Mouse (Mus musculus) midbrain, embryonic 16.5 days (tissue): Measurements from ENCODE around the gene Cct7. TPM values are rescaled to one million over a fixed set of nuclear protein-coding genes. Genes with fewer than 3 reads are reported as not detected.
A peak's percentile ranks its signal among the peaks of the same experiment; 100 is the strongest.

Experiments used
- ATAC-seq: fragments of 200-750 bp; cut with Nextera tagmentation; 2 replicates; pipeline ENCODE4 v1.8.0; 2017; ENCODE audit warnings: moderate TSS enrichment
- H3K27ac ChIP-seq: fragments of 300-500 bp; sonication (generic); 2 replicates; pipeline ENCODE4 v1.5.1; 2014; ENCODE audit warnings: mild to moderate bottlenecking, low read length, mixed read lengths
- H3K27me3 ChIP-seq: fragments of 300-500 bp; sonication (generic); 2 replicates; pipeline ENCODE4 v1.6.1; 2014; ENCODE audit warnings: low read depth, low read length, mixed read lengths; ENCODE audit not compliant: control insufficient read depth, insufficient read depth
- H3K36me3 ChIP-seq: fragments of 300-500 bp; sonication (generic); 2 replicates; pipeline ENCODE4 v1.6.1; 2014; ENCODE audit warnings: mild to moderate bottlenecking, low read length, moderate library complexity, mixed read lengths; ENCODE audit not compliant: control insufficient read depth, insufficient read depth
- H3K4me1 ChIP-seq: fragments of 300-500 bp; sonication (generic); 2 replicates; pipeline ENCODE4 v1.6.1; 2014; ENCODE audit warnings: mild to moderate bottlenecking, low read length, mixed read lengths; ENCODE audit not compliant: control insufficient read depth, insufficient read depth
- H3K4me2 ChIP-seq: fragments of 300-500 bp; sonication (generic); 2 replicates; pipeline ENCODE4 v1.6.1; 2014; ENCODE audit warnings: mild to moderate bottlenecking, low read length, mixed read lengths
- H3K4me3 ChIP-seq: fragments of 300-500 bp; sonication (generic); 2 replicates; pipeline ENCODE4 v1.5.1; 2014; ENCODE audit warnings: low read depth, mild to moderate bottlenecking, low read length, moderate library complexity, mixed read lengths
- H3K9ac ChIP-seq: fragments of 300-500 bp; sonication (generic); 2 replicates; pipeline ENCODE4 v1.6.1; 2014; ENCODE audit warnings: low read depth, low read length, mixed read lengths
- H3K9me3 ChIP-seq: fragments of 300-500 bp; sonication (generic); replicated peaks from 2 replicates; pipeline ENCODE4 v1.6.1; 2014; ENCODE audit warnings: mild to moderate bottlenecking, low read length, mixed read lengths; ENCODE audit not compliant: control insufficient read depth, poor library complexity, severe bottlenecking
- WGBS: fragments of 180-500 bp; shearing (Covaris S2); extraction: QIAGEN DNeasy Blood & Tissue Kit; methylation state at CpG from one replicate; pipeline ENCODE4 v1.1.7; 2014; 5-methylcytosine and 5-hydroxymethylcytosine counted together
- polyA plus RNA-seq: library from polyadenylated mRNA; unstranded; fragments of >200 nt; fragmentation: Nextera tagmentation; extraction: Ambion mirVana; gene quantifications from 2 replicates; pipeline ENCODE4 v1.2.1, GENCODE M21; 2015

Gene Cct7
- polyA plus RNA-seq, 1 experiment from 2014 or later, result 573 TPM

DNA sequence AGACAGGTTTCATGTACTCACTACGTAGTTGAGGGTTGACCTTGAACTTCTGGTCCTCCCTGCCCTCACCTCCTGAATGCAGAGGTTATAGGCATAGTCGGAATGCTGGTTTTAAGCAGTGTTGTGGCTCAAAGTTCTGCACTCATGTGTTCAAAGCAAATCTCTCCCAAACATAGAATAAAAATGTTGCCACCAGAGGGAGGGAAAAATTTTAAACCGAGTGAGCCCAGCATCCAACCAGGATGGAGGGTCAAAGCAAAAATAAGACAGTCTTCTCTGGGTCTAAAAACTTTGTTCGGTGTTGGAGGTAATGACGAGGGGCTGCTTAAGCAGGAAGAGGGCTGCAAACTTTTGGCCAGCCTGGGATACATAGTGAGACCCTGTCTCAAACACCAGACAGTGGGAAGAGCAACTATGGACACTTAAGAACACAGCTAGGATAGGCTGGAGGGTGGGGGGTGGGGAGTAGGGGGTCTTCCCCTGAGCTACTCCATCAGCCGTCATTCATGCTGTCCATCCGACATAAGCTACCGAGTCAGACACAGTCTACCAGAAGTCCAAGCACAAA is 20.0 kb upstream of the Cct7 start:
- peak; percentile 75 for ATAC-seq
- no peaks in the 10 kb centered on the region for H3K9me3 ChIP-seq
- H3K9ac ChIP-seq, result peak overlapping the region; percentile 85
- peak overlapping the region; percentile 90 for H3K4me2 ChIP-seq
- no peaks in the 10 kb centered on the region for H3K36me3 ChIP-seq
- 50% methylated on average over 8 of the region's 8 CpGs for WGBS
- H3K4me1 ChIP-seq, result peaks cover 10% of the 10 kb centered on the region
- no peak overlapping the region for H3K27ac ChIP-seq
- peak overlapping the region; percentile 86 for H3K4me3 ChIP-seq
- H3K27me3 ChIP-seq, result no peaks in the 10 kb centered on the region

DNA sequence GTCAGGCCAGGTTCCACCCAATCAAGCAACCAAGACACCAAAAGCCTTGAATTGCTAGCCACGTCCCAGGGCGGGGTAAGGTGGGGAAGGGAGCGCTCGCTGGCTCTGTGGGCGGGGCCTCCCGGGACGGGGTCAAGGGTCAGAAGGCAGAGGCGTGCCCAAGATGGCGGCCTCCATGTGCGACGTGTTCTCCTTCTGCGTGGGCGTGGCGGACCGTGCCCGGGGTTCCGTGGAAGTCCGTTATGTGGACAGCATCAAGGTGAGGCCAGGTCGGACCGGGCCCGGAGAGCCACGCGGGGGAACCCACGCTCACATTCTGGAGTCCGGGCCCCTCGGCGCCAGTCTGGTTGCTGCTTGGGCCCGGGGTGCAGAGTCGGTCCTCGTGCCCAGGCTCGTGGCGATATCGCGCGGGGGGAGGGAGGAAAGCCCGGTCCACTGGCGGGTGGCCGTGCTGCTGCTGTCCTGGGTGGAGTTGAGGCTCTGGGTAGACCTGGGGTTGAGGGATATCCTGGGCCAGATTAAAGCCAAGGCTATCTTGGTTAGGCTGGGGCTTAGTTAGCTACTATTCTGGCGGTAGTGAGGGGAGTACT is 19.4 kb upstream of the Cct7 start, which contains the start of gene Smyd5:
TSS of gene Smyd5 (plus strand) at position 148 of the 590 bp plus-strand sequence.
- Histone ChIP-seq H3K9ac (peak within 1 kb of the TSS; percentile 85), H3K4me2 (peak within 1 kb of the TSS; percentile 90), H3K36me3 (no peaks in the 10 kb centered on the region), H3K9me3 (no peaks in the 10 kb centered on the region), H3K27ac (no peak within 1 kb of the TSS), H3K4me1 (peaks cover 10% of the 10 kb centered on the region), H3K4me3 (peak within 1 kb of the TSS; percentile 86), H3K27me3 (no peaks in the 10 kb centered on the region)
- peak; percentile 75 for ATAC-seq
- 1% methylated on average over 37 of the region's 39 CpGs for WGBS

DNA sequence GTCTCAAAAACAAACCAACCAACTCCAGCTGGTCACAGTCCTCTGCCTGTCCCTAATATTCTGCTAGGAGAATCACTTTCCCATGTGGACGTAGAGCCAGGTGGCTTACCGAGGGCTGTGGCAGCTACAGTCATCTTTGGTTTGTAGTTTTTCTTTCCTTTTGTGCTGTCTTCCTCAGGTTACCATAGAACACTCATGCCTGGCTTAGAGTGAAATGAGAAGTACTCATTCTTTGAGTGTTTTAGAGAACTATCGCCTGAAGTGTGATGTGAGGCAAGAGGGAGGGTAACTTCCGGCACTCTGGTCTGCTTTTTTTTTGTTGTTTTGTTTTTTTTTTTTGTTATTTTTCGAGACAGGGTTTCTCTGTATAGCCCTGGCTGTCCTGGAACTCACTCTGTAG is 17.4 kb upstream of the Cct7 start:
- Histone ChIP-seq H3K9ac (no peak overlapping the region), H3K36me3 (peaks cover 3% of the 10 kb centered on the region; the same call in 1 of the 2 replicates), H3K9me3 (no peaks in the 10 kb centered on the region), H3K4me1 (peaks cover 10% of the 10 kb centered on the region), H3K27me3 (no peaks in the 10 kb centered on the region), H3K4me3 (no peak overlapping the region), H3K4me2 (no peak overlapping the region), H3K27ac (no peak overlapping the region)
- 84% methylated on average over 5 of the region's 5 CpGs for WGBS
- ATAC-seq, result no peak

DNA sequence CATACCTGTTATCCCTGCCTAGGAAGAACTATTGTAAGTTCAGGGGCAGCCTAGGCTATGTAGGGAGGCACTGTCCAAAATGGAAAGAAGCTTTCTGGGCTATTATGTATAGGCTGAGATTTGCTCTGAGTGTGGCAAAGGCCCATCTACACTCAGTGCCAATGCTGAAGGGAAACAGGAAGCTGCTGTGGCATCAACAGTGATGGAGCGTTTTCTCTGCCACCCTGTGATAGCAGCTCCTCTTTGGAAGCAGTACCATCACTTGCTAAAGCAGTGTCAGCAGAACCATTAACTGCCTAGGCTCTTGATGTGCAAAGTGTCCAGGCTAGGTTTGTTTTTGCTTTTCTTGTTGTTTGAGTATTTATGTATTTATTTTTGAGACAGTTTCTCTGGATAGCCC is 15.1 kb upstream of the Cct7 start:
- ATAC-seq, result no peak
- WGBS, result 95% methylated on average over 1 of the region's 1 CpGs
- no peak overlapping the region for H3K9ac ChIP-seq
- no peak overlapping the region for H3K27ac ChIP-seq
- H3K4me3 ChIP-seq, result no peak overlapping the region
- H3K27me3 ChIP-seq, result no peaks in the 10 kb centered on the region
- no peak overlapping the region for H3K4me2 ChIP-seq
- H3K4me1 ChIP-seq, result peaks cover 10% of the 10 kb centered on the region
- H3K36me3 ChIP-seq, result peaks cover 3% of the 10 kb centered on the region; the same call in 1 of the 2 replicates
- no peaks in the 10 kb centered on the region for H3K9me3 ChIP-seq

DNA sequence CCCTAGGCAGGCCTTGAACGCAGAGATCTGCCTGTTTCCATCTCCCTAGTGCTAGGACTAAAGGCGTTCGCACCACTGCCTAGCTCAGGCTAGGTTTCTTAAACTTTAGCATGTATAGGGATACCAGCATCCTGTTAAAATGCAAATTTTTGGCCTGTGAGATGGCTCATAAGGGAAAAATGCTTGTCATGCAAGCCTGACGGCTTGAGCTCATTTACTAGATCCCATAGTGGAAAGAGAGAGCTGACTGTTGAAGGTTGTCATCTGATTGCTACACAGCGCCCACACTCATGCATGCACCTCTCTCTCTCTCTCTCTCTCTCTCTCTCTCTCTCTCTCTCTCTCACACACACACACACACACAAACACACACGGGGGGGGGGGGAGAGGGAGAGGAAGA is 14.7 kb upstream of the Cct7 start:
- Histone ChIP-seq H3K9me3 (no peaks in the 10 kb centered on the region), H3K27me3 (no peaks in the 10 kb centered on the region), H3K4me1 (peaks cover 10% of the 10 kb centered on the region), H3K27ac (no peak overlapping the region), H3K4me3 (no peak overlapping the region), H3K9ac (no peak overlapping the region), H3K36me3 (peaks cover 3% of the 10 kb centered on the region; the same call in 1 of the 2 replicates), H3K4me2 (no peak overlapping the region)
- 91% methylated on average over 5 of the region's 6 CpGs for WGBS
- ATAC-seq, result no peak

DNA sequence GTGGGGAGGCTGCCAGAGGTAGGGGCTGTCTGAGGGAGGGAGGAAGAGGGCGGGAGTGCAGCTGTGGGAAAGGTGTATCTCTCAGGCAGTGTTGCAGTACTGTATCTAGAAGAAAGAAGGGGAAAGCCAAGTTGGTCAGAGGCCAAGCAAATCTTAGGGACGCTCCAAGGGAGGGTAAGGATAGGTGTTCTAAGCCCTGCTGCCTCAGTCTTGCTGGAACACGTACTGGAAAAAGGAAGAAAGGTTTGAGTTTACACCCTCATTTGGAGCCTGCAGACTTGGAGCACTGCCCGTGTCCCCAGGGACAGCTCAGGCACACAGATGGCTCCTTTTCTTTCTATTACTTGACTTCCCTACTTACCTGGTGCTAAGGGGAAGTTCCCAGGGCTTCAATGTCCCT is 10.2 kb upstream of the Cct7 start:
- no peak overlapping the region for H3K4me3 ChIP-seq
- H3K36me3 ChIP-seq, result peaks cover 15% of the 10 kb centered on the region
- no peaks in the 10 kb centered on the region for H3K4me1 ChIP-seq
- no peak overlapping the region for H3K27ac ChIP-seq
- no peak overlapping the region for H3K9ac ChIP-seq
- H3K9me3 ChIP-seq, result no peaks in the 10 kb centered on the region
- ATAC-seq, result no peak
- WGBS, result 86% methylated on average over 4 of the region's 4 CpGs
- H3K4me2 ChIP-seq, result no peak overlapping the region
- no peaks in the 10 kb centered on the region for H3K27me3 ChIP-seq

DNA sequence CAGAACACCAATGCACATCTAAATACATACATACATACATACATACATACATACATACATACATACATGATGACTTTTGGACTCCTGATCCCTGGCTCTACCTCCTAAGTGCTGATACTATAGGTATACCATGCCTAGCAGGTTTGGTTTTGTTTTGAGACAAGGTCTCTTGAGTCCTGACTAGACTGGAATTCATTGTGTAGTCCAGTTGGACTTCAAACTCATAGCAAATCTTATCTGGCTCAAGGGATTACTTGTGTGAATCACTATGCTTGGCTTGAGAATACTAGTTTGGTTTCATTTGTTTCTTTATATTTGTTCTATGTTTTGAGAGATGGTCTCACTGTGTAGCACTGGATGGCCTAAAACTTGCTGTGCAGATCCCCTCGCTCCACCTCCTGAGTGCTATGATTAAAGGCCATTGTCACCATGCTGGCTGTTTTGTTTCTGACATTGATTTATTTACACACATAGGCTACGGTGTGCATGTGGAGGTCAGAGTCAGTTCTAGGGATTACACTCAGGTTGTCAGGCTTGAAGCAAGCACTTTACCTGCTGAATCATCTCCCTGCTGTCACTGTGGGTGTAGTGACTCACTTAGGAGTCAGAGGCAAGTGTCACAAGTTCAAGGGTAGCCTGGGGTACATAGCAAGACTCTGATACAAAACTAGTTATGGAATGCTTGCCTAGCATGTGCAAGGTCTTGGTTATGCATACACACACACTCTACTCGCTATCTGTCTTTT is 7.7 kb upstream of the Cct7 start:
- H3K27ac ChIP-seq, result no peak overlapping the region
- no peaks in the 10 kb centered on the region for H3K27me3 ChIP-seq
- H3K4me1 ChIP-seq, result no peaks in the 10 kb centered on the region
- no peak overlapping the region for H3K4me2 ChIP-seq
- no peak for ATAC-seq
- no peaks in the 10 kb centered on the region for H3K9me3 ChIP-seq
- 97% methylated on average over 3 of the region's 3 CpGs for WGBS
- no peak overlapping the region for H3K4me3 ChIP-seq
- H3K9ac ChIP-seq, result no peak overlapping the region
- H3K36me3 ChIP-seq, result peaks cover 17% of the 10 kb centered on the region

DNA sequence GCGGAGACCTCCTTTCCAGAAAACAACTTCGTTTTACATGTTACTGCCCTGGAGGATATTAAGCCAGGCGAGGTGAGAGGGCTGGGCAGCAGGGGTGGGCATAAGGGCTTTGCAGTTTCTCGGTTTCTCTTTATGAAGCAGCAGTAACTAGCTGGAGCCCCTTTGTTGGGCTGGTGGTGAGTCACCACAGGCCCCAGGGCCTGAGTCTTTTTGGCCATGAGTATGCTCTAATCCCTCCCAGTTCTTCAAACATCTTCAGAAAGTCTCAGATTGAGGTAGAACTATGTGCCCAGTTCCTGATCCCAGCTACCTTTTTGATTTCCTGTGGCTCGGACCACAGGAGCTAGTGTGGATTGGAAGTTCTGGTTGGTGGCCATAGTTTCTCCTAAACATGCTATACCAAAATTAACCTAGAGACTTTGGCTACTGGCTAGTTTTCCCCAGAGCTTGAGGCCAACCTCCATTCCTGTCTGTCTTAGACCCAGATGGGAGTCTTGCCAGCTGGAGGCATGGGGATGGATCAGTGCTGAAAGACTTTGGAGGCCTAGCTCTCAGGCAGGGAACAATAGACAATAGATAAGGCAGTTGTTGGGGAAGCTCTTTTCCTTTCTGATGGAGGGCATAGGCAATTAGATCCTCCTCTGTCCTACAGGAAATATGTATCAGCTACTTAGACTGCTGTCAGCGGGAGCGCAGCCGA is 6.9 kb upstream of the Cct7 start:
- Histone ChIP-seq H3K27ac (no peak overlapping the region), H3K27me3 (no peaks in the 10 kb centered on the region), H3K9me3 (no peaks in the 10 kb centered on the region), H3K36me3 (peaks cover 16% of the 10 kb centered on the region), H3K4me1 (no peaks in the 10 kb centered on the region), H3K4me2 (no peak overlapping the region), H3K4me3 (no peak overlapping the region), H3K9ac (no peak overlapping the region)
- no peak for ATAC-seq
- WGBS, result 93% methylated on average over 8 of the region's 8 CpGs
